Mouse (Mus musculus): ENCODE results near the gene Adra2b. TPM values are rescaled to one million over a fixed set of nuclear protein-coding genes. Genes with fewer than 3 reads are reported as not detected.

The Adra2b gene
- total RNA-seq, 2 experiments from 2014 or later: not detected

DNA sequence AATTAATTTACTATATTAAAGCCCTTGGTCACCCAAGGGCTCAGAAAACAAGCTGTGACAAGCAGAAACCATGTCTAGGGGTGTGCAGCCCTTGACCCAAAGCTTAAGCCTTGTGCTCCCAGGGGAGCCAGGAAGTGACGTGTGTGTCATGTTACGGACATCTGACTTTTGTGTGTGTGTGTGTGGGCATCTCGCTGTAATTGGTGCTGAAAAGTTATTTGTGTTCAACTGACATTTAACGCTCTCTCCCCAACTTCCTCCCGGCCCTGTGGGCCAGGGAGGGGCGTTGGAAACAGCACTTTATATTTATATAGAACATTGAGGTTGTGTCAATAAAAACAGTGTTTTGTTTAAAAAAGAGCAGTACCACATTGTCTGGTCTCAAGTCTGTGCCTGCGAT is 25.0 kb upstream of the Adra2b start:
- ATAC-seq (replicated peaks; ENCODE audit: low FRiP score, low TSS enrichment, poor library complexity, severe bottlenecking): no peak

DNA sequence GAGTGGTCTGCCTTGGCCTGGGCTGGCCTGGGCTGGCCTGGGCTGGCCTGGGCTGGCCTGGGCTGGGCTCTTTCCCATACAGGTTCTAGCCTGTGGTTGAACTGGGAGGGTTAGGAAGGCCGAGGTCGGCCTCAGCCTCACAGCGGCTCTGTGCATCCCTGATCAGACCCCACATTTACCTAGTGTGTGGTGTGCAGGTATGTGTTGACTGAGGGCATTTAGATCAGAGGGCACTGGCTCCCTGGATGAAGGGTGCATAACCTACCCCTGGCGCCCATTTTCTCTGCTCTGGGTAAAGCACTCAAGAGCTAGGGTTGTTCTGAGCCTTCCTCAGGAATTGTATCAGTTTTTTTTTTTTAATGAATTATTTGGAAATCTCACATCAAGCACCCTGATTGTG is 24.6 kb upstream of the Adra2b start, which contains the start of gene Astl:
Gene Astl (plus strand): TSS at position 224 of the 400 bp plus-strand sequence.
- ATAC-seq (replicated peaks; ENCODE audit: low FRiP score, low TSS enrichment, poor library complexity, severe bottlenecking): no peak

DNA sequence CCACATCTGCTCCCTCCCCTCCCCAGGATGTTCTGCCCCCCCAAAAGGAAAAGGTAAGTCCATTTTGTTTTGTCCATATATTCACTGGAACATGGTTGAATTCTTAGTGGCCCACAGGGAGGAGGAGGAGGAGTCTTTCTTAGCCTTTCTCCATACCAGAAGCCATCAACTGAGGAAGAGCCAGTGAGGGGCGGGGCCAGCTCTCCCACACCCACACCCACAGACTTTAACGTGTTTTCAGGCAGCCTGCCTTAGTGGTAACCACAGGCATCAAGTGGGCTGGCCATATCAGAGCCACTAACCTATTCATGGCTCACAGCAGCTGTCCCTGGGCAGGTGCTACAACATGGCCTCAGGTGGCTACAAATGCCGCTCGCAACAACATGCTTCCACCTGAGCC is 24.2 kb upstream of the Adra2b start:
- peak; percentile 29; the same call in 1 of the 2 replicates for ATAC-seq (replicated peaks; ENCODE audit: low FRiP score, low TSS enrichment, poor library complexity, severe bottlenecking)

DNA sequence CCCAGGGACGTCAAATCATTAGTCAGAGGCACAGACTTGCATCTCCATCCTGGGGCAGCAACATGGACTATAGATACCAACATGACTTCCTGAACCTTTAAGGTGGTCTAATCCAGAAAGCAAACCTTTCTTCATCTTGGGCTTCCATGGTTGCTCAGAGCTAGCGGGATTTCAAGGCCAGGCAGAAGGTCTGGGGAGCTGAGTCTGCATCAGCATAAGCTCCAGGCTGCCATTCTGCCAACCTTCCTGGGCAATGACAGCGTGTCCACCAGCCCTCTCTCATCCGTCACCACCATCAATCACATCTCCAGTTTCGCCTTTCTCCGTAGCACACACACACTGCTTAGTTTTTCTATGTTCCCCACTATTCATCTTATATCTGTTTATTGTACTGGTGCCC is 23.7 kb upstream of the Adra2b start:
- no peak for ATAC-seq (replicated peaks; ENCODE audit: low FRiP score, low TSS enrichment, poor library complexity, severe bottlenecking)

DNA sequence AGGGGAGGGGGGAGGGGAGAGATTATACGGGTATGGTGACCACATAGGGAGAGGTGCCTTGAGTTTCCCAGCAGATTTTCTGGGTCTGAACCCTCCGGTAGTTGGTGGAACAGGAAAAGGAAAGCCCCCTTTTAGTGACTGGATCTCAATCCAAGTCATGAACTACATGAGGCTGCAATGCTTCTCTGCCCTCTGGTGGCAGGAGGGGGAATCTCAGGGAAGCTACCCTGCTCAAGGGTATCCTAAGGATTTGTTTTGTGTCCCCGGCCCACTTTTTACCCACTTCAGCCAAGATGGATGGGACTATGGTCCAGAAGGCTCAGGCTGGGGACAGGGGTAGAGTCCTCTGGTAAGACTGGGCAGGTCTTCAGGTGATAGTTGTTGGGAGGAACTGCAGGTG is 21.8 kb upstream of the Adra2b start:
- 0 out of 2 replicates have a peak, but pooled peaks have one; percentile 19 for ATAC-seq (replicated peaks; ENCODE audit: low FRiP score, low TSS enrichment, poor library complexity, severe bottlenecking)

DNA sequence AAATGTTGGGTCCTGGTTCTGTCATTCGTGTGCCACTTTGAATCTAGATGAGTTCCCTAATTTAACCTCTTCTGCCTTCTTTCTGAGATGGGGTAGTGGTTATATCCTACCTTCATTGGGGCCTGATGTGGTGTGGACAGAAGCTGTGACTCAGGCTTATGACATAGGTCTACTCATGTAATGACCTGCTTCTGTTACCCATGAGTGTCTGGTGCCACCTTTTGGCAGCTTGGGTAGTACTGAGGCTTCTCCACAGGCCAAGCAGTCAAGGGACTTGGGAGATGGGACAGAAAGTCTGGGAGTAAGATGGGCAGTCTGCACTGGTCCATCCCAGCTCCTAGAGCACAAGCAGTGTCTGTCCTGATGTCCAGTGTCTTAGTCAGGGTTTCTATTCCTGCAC is 16.7 kb upstream of the Adra2b start:
- no peak for ATAC-seq (replicated peaks; ENCODE audit: low FRiP score, low TSS enrichment, poor library complexity, severe bottlenecking)

DNA sequence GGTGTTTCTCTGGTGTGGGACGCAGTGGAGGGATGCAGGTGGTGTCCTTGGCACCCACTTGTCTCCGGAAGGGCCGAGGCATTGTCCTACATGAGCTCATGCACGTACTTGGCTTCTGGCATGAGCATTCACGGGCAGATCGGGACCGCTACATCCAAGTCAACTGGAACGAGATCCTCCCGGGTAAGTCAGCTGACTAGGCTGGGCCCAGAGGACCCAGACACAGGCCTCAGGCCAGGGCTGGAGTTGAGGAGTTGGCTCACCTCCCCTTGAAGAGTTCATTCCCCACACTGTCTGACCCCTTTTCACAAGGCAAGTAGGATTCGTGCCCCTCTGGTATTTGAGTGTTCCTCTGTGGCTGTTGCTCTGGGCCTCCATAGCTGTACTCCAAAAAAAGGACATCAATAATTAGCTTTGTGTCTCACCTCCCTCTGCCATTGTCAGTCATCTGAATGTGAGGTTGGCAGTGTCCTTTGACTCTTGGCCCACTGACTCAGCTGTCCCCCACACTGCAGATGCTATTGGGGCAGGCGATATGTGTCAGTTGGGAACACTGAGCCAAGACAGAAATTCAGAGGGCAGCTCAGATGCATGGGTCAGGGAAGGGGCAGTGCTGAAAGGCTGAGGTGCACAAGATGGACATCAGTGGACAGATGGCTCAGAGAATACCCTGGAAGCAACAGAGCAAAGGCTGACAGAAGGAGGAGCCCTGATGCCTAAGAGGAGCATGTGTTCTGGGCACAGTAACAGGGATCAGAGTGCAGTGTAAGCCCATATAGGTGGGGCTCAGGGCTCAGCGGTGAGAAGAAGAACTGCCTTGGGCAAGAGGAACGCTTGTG is 15.6 kb upstream of the Adra2b start:
- ATAC-seq (replicated peaks; ENCODE audit: low FRiP score, low TSS enrichment, poor library complexity, severe bottlenecking): no peak

DNA sequence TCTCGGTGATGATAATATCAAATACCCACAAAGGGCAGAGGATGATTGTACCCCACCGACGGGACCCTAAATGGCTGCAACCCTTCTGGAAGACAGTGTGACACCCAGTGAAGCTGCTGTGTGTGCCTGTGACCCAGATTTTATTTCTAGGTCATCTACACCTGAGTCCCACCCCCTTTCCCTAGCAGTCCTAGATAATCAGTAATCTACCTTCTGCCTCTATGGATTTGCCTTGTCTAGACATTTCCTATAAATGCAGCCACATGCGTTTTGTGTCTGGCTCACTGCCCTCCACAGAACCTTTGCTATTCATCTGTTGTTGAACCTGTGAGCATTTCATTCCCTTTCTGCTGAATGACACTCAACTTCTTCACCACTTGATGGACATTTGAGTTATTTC is 9.1 kb upstream of the Adra2b start:
- ATAC-seq (replicated peaks; ENCODE audit: low FRiP score, low TSS enrichment, poor library complexity, severe bottlenecking): no peak

DNA sequence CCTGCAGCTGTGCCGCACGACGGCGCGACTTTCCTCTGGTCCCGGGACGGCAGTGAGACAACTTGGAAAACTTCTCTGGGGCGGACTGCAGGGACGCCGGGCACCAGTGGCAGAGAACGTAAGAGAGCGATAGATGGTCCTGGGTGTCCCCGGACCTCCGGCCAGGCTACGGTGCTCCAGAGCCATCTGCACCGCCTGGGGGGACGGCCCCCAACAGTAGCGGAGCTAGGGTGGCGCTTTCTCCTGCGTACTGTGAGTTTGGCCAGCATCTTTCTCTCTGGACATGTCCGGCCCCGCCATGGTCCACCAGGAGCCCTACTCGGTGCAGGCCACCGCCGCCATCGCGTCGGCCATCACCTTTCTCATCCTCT is 259 bp downstream of the Adra2b start:
- ATAC-seq (replicated peaks; ENCODE audit: low FRiP score, low TSS enrichment, poor library complexity, severe bottlenecking): 0 out of 2 replicates have a peak, but pooled peaks have one; percentile 3

DNA sequence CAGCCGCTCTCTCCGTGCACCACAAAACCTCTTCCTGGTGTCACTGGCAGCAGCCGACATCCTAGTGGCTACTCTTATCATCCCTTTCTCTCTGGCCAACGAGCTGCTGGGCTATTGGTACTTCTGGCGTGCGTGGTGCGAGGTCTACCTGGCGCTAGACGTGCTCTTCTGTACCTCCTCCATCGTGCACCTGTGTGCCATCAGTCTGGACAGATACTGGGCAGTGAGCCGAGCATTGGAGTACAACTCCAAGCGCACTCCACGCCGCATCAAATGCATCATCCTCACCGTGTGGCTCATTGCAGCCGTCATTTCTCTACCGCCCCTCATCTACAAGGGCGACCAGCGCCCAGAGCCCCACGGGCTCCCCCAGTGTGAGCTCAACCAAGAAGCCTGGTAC is 688 bp downstream of the Adra2b start:
- no peak for ATAC-seq (replicated peaks; ENCODE audit: low FRiP score, low TSS enrichment, poor library complexity, severe bottlenecking)

DNA sequence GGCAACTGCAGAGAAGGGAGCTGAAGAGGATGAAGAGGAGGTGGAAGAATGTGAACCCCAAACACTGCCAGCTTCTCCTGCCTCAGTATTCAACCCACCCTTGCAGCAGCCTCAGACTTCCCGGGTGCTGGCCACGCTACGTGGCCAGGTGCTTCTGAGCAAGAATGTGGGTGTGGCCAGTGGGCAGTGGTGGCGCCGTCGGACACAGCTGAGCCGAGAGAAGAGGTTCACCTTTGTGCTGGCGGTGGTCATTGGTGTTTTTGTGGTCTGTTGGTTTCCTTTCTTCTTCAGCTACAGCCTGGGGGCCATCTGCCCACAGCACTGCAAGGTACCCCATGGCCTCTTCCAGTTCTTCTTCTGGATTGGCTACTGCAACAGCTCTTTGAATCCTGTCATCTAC is 1.4 kb downstream of the Adra2b start:
- no peak for ATAC-seq (replicated peaks; ENCODE audit: low FRiP score, low TSS enrichment, poor library complexity, severe bottlenecking)

DNA sequence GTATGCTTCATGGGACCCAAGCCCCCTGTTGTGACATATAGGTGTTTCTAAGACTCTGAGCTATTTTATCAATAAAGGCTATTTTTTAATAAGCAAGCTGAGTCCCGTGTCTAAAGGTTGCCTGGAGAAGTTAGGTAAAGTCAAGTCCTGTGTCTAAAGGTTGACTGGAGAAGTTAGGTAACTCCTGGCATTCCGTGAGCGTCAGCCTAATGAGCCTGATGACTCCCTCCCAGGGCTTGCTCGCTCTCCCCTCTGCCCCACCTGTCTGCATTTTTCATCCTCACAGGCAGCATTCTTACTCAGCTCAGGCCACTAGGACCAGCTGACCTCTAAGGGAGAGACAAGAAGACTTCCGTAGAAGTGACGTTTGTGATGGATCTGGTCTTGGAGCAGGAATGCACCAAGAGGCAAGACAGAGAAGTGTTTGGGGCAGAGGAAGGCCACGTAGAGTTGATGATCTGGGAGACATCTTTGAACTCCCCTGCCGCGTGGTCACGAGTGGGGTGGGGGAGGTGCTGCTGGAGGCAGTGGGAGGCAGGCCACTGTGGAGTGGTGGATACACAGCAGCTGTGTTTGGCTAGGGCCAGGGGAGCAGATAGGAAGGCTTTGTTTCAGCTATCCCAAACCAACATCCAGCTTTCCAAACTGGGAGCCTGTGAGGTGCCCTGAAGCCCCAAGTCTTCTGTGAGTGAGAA is 4.3 kb downstream of the Adra2b start:
- ATAC-seq (replicated peaks; ENCODE audit: low FRiP score, low TSS enrichment, poor library complexity, severe bottlenecking): no peak

DNA sequence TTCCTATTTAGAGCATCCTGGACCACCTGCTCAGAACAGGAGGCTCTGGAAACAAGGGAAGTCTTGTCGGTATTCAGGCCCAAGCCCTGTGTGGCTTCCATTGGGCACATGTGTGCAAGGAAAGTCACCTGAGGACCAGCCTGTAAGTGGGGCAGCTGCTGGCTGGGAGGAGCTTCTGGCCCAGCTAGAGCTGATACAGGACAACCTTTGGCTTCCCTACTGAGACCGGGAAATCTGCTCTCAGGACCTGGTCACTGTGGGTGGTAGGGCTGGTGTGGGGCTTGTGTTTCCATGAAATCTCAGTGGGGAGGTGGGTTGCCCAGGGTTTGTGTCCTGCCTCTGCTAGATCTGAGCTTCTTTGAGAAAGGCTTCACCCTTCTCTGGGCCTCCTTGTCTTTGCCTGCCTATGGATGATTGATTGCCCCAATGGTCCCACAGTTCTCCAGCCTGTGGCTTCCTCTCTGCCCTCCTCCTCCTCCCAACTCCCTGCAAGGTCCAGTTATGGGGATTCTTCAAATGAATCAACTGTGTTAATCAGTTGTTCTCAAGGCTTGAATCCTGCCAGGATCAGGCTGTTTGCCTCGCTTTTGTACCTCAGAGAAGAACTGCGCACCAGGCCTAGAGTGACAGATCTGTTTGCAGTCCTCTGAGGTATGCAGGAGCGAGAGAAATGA is 6.8 kb downstream of the Adra2b start:
- ATAC-seq (replicated peaks; ENCODE audit: low FRiP score, low TSS enrichment, poor library complexity, severe bottlenecking): no peak

DNA sequence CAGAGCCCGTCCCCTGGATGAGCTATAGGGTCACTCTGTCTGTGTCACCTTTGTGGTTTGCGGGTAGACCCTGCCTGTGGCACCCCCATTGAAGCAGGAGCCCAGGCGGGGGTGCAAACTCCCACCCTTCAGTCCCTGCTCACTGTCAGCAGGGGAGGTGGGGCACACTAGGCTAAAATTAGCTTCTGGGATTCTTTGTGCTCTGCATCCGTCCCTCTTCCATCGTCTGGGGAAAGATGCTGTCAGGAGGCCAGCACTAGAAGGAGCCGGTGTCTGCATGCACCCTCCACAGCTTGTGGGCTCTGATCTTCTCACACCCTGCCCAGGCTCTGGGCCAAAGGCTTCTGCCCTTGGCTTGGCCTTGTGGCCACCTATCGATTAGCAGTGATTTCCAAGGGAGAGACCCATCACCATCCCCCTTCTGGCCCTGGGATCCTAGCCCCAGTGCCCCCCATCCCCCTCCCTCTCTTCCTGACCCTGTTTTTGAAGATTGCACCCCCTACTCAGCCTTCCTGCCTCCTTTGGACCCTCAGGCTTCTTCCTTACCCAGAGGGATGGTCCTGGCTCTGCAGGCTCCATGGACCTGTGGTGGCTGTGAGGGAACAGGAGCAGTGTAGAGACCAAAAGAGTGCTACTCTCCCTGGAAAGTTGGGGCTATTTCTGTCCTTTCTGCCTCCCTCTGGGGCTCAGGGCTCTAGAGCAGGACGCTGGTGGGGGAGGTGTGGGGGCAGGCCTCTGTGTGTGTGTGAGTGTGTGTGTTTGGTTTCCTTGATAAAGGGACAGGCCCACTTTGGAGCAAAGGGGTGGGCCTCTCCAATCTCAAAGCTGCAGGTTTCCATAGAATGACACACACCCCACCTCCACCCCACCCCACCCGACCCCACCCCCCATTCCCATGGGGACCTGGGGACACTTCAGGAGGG is 7.8 kb downstream of the Adra2b start:
- no peak for ATAC-seq (replicated peaks; ENCODE audit: low FRiP score, low TSS enrichment, poor library complexity, severe bottlenecking)

DNA sequence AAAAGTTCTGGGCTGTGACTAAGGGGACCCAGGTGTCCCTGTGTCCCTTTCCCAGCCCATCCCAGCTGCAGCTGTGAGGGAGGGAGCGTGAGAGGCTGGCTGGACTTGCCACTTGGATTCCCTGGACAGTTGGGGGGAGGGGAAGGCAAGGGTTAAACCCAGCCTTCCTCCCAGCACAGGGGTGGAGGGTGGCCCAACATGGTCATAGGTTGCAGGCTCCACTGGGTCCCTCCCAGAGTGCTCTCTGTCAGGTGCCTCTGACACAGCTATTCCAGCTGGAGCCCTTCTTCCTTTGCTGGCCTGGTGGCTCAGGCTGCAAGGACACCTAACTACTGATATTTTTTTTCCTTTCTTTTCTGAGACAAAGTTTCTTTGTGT is 8.5 kb downstream of the Adra2b start:
- ATAC-seq (replicated peaks; ENCODE audit: low FRiP score, low TSS enrichment, poor library complexity, severe bottlenecking): no peak

DNA sequence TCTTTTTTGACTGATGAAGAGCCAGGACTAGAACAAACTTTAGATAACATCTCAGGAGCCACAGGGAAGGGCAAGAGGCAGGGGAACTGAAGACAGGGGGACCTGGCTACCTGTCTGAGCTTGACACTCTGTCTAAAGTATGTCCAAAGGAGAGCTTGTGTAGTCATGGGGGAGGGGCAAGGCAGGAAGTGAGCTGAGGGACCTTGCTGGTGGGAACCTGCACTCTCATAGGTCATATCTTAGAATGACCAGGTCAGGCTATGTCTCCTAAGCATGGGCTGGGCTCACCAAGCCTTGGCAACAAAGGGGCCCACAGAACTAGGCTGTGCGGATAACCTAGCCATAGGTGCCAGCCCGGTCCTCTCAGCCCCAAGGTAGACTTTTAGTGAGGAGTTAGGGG is 9.1 kb downstream of the Adra2b start:
- ATAC-seq (replicated peaks; ENCODE audit: low FRiP score, low TSS enrichment, poor library complexity, severe bottlenecking): no peak

DNA sequence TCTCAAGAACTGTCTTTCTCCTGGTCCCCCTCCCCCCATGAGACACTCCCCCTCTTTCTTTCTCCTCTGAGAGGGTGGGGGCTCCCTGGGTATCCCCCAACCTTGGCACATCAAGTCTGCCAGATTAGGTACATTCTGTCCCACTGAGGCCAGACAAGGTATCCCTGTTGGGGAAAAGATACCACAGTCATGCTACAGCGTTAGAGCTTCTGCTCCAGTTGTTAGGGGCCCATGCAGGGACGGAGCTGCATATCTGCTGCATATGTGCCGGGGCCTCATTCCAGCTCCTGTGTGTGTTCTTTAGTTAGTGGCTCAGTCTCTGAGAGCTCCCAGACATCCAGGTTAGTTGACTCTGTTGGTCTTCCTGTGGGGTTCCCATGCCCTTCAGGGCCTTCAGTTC is 11.1 kb downstream of the Adra2b start:
- ATAC-seq (replicated peaks; ENCODE audit: low FRiP score, low TSS enrichment, poor library complexity, severe bottlenecking): no peak

DNA sequence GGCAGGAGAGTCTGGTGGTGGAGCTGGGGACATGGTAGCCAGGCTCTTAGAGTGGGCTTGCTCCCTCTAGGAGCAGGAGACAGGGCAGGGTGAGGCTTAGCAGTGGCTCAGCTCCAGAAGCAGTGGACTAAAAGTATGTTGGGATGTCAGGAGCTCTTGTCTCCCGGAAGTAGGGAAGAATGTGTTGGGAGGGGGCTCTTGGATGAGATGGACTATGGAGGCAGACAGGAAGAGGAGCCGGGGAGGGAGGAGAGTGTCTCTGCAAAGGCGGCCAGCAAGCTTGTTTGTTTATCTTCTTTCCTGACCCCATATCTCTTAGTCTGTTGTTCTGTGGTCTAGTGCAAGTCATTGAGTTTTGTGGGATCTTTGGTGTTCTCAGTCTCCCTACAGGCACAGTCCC is 12.1 kb downstream of the Adra2b start:
- no peak for ATAC-seq (replicated peaks; ENCODE audit: low FRiP score, low TSS enrichment, poor library complexity, severe bottlenecking)

DNA sequence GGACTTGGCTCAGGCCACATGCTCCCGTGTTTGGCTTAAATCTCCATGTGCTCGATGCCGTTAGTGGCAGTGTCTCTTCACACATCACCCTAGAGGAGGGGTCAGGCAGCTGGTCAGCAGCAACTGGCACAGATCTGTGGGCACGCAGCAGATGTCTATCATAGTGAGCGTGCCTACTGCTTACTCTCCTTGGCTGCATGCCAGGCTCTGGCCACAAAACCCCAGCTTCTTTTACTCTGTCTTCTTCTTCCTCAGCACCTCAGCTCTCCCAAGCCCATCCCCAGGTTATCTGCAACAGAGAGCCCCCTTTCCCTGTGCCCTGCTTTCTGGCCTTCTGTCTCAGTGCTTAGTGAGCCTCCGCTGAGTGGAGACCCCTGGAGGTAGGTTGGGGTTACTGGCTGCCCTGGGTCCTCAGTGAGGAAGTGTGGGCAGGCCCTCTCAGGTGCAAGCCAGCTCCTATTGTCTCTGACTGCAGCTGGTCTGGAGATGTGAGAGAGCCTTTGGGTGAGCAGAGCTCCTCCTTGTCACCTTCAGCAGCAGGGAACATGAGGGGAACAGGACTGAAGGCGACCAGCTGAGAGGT is 12.8 kb downstream of the Adra2b start:
- ATAC-seq (replicated peaks; ENCODE audit: low FRiP score, low TSS enrichment, poor library complexity, severe bottlenecking): peak; percentile 70

Measured in megakaryocyte-erythroid progenitor cell, adult 5-6 weeks (primary cell).